Mouse (Mus musculus): Measurements from ENCODE around the gene Lats2.
"Not testable (repeated sequence)": the region's sequence is repeated elsewhere in the genome, so short reads cannot be mapped to it uniquely, and the experiment has no call there.

The Lats2 gene

GRCm38 (mm10) chr14:57758237-57758636 lies at the start of gene Lats2:
Gene Lats2 (minus strand): TSS chr14:57758388.
- no peak for DNase-seq

GRCm38 (mm10) chr14:57803731-57804130 lies 45.5 kb upstream of the Lats2 start:
- no peak for DNase-seq

- DNase-seq = peak; percentile 99
Observed at GRCm38 (mm10) chr14:57797991-57798931, 40.1 kb upstream of the Lats2 start, which contains the start of gene Sap18. Gene Sap18 (plus strand): TSS chr14:57798180.

GRCm38 (mm10) chr14:57797551-57797950 lies 39.4 kb upstream of the Lats2 start:
- peak; percentile 21 for DNase-seq

GRCm38 (mm10) chr14:57791171-57791570 lies 33.0 kb upstream of the Lats2 start:
- DNase-seq = no peak

GRCm38 (mm10) chr14:57789759-57790158 lies 31.6 kb upstream of the Lats2 start:
- no peak for DNase-seq

GRCm38 (mm10) chr14:57789311-57789710 lies 31.1 kb upstream of the Lats2 start:
- DNase-seq = no peak

GRCm38 (mm10) chr14:57787406-57787805 lies 29.2 kb upstream of the Lats2 start:
- no peak for DNase-seq

- DNase-seq = no peak
Observed at GRCm38 (mm10) chr14:57772157-57772815, 14.1 kb upstream of the Lats2 start.

- no peak for DNase-seq
Observed at GRCm38 (mm10) chr14:57769102-57769501, 10.9 kb upstream of the Lats2 start.

GRCm38 (mm10) chr14:57760447-57761412 lies 2.5 kb upstream of the Lats2 start:
- DNase-seq = no peak

GRCm38 (mm10) chr14:57756094-57756493 lies 2.1 kb downstream of the Lats2 start:
- DNase-seq = no peak

GRCm38 (mm10) chr14:57755661-57756060 lies 2.5 kb downstream of the Lats2 start:
- DNase-seq = no peak

- no peak for DNase-seq
Observed at GRCm38 (mm10) chr14:57753351-57753992, 4.7 kb downstream of the Lats2 start.

- DNase-seq = not testable (repeated sequence)
Observed at GRCm38 (mm10) chr14:57751006-57751405, 7.2 kb downstream of the Lats2 start.

- no peak for DNase-seq
Observed at GRCm38 (mm10) chr14:57749501-57749900, 8.7 kb downstream of the Lats2 start.

- peak; percentile 90 for DNase-seq
Observed at GRCm38 (mm10) chr14:57746001-57746771, 12.0 kb downstream of the Lats2 start, which contains the start of gene Gm49361. Gene Gm49361 (minus strand): TSS chr14:57746103.

GRCm38 (mm10) chr14:57745291-57745969 lies 12.8 kb downstream of the Lats2 start:
- peak; percentile 68 for DNase-seq

GRCm38 (mm10) chr14:57744547-57744946 lies 13.6 kb downstream of the Lats2 start:
- no peak for DNase-seq

GRCm38 (mm10) chr14:57740651-57741050 lies 17.5 kb downstream of the Lats2 start:
- DNase-seq = no peak

GRCm38 (mm10) chr14:57737089-57737488 lies 21.1 kb downstream of the Lats2 start:
- no peak for DNase-seq
